Mouse (Mus musculus) E14TG2a.4 (cell line): ENCODE measurements around the gene 3110009E18Rik.
A peak's percentile ranks its signal among the peaks of the same experiment; 100 is the strongest.

Source experiments
- H3K27me3 ChIP-seq: 2 replicates; pipeline ENCODE4 v1.6.1; 2014; ENCODE audit warnings: low read length, control low read depth; ENCODE audit not compliant: insufficient read depth
- H3K36me3 ChIP-seq: 2 replicates; pipeline ENCODE4 v1.6.1; 2014; ENCODE audit warnings: low read length, control low read depth; ENCODE audit not compliant: insufficient read depth
- H3K4me1 ChIP-seq: replicated peaks from 2 replicates; pipeline ENCODE4 v1.6.1; 2014; ENCODE audit warnings: low read depth, low read length, control low read depth
- H3K4me3 ChIP-seq: replicated peaks from 2 replicates; pipeline ENCODE4 v1.5.1; 2014; ENCODE audit warnings: mild to moderate bottlenecking, low read length
- H3K9me3 ChIP-seq: 2 replicates; pipeline ENCODE4 v1.6.1; 2014; ENCODE audit warnings: low read length, control low read depth
- CTCF ChIP-seq: conservative IDR thresholded peaks from 2 replicates; pipeline ENCODE4 v1.5.1; 2014; ENCODE audit warnings: low read length
- NANOG ChIP-seq: IDR thresholded peaks from 2 replicates; pipeline ENCODE4 v1.6.1; 2014; ENCODE audit warnings: borderline replicate concordance, low read length, mixed read lengths
- POU5F1 ChIP-seq: IDR thresholded peaks from 2 replicates; pipeline ENCODE4 v1.6.1; 2014; ENCODE audit warnings: low read length, borderline replicate concordance

Gene 3110009E18Rik

DNA sequence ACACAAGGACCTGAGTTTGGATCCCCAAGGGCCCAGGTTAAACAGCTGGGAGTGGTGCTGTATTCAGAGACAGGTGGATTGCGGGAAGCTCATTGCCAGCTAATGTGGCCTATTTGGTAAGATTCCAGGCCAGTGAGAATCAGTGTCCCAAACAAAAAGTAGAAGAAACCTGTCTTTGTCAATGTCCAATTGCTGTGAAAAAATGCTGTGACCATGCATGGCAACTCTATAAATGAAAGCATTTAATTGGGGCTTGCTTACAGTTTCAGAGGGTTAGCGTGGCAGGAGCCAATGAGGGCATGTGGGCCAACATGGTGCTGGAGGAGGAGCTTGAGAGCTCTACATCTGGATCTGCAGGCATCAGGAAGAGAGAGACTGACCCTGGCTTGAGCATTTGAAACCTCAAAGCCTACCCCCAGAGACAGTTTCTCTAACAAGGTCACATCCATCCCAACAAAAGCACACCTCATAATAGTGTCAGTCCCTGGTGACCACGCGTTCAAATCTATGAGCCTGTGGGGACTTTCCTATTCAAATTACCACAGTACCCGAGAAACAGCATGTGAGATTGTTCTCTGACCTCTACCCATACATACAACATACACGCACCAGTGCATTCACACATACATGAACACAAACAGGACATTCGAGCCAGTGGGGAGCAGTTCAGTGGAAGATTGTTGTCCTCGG lies 24.7 kb downstream of the 3110009E18Rik start:
- H3K27me3 ChIP-seq, result 0 out of 2 replicates have a peak, but pooled peaks cover 2% of the 10 kb centered on the region
- TF ChIP-seq NANOG, result no peak
- TF ChIP-seq POU5F1, result no peak
- TF ChIP-seq CTCF, result no peak
- peaks cover 12% of the 10 kb centered on the region for H3K4me1 ChIP-seq
- H3K36me3 ChIP-seq, result no peaks in the 10 kb centered on the region
- H3K9me3 ChIP-seq, result no peaks in the 10 kb centered on the region
- H3K4me3 ChIP-seq, result no peak overlapping the region

- Histone ChIP-seq H3K36me3 (peaks cover 8% of the 10 kb centered on the region; the same call in 1 of the 2 replicates), H3K9me3 (no peaks in the 10 kb centered on the region), H3K4me3 (no peak overlapping the region), H3K27me3 (0 out of 2 replicates have a peak, but pooled peaks cover 2% of the 10 kb centered on the region), H3K4me1 (peaks cover 12% of the 10 kb centered on the region)
- peak; percentile 35 for TF ChIP-seq CTCF
- TF ChIP-seq NANOG, result no peak
- no peak for TF ChIP-seq POU5F1
Measured at GRCm38 (mm10) chr1:120146994-120147393, 26.0 kb downstream of the 3110009E18Rik start.

GRCm38 (mm10) chr1:120154232-120154631 lies 33.2 kb downstream of the 3110009E18Rik start:
- H3K9me3 ChIP-seq, result no peaks in the 10 kb centered on the region
- no peaks in the 10 kb centered on the region for H3K4me1 ChIP-seq
- TF ChIP-seq NANOG (no peak), CTCF (peak; percentile 43; the same call in 1 of the 2 replicates)
- peaks cover 8% of the 10 kb centered on the region; the same call in 1 of the 2 replicates for H3K36me3 ChIP-seq
- no peak overlapping the region for H3K4me3 ChIP-seq
- no peaks in the 10 kb centered on the region for H3K27me3 ChIP-seq

DNA sequence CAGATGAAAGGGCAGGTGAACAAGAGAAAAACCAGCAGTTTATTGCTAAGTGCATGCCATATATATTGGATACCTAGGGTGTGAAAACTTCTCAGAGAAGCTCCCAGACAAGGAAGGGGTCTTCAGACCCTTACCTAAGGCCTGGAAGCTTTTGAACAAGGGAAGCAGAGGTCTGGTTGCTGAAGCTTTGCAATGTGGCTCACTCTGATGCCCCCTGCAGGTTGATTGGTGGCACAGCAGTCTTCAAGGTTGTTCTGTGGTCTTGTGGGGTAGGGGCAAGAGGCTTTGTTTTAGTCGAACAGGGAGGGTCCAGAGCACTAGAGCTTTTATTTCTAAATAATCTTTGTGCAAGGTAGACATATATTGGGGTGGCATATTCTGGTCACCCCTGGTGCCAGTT lies 34.3 kb downstream of the 3110009E18Rik start:
- H3K36me3 ChIP-seq, result peaks cover 8% of the 10 kb centered on the region; the same call in 1 of the 2 replicates
- H3K4me1 ChIP-seq, result no peaks in the 10 kb centered on the region
- H3K9me3 ChIP-seq, result no peaks in the 10 kb centered on the region
- TF ChIP-seq POU5F1, result no peak
- TF ChIP-seq CTCF, result peak; percentile 91
- no peak overlapping the region for H3K4me3 ChIP-seq
- H3K27me3 ChIP-seq, result no peaks in the 10 kb centered on the region

DNA sequence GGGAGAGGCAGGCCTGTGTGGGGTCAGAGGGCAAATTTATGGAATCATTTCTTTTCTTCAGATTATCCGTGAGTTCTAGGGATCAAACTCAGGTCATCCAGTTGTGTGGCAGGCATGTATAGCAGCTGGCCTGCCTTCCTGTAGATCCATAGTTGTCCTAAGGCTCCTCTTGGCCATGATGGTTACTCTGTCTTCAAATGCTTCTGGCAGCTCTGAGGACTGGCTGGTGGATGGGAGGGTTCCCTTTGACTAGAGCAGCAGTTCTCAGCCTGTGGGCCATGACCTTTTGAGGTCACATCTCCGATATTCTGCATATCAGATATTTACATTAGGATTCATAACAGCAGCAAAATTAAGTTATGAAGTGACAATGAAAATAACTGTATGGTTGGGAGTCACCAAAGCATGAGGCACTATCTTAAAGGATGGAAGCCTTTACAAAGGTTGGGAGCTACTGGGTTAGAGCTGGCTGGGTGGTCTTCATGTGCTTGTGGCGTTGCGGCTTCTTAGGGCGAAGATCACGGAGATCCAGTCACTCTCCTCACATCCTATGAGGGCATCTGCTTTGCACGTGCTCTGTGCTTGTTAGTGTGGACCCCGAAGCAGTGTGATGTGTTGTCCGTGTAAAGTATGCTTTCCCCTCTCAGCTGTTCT lies 37.6 kb downstream of the 3110009E18Rik start:
- no peak for TF ChIP-seq NANOG
- TF ChIP-seq CTCF, result no peak
- no peak for TF ChIP-seq POU5F1

DNA sequence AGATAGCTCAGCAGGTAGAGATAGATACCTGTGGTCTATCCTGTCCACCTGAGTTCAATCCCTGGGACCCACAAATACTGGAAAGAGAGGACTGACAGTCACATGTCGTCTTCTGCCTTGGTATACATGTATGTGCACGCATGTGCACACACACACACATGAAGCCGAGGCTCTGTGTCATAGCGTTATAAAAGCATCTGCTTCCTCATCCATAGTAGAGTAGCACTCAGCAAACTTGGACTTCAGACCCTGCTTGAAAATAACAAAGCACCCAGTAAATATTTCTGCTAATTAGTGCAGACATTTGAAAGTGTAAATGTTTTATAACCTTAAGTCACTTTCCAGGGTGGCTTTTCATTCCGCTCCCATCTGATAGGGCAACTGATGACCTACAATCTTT lies 40.5 kb downstream of the 3110009E18Rik start:
- no peaks in the 10 kb centered on the region for H3K36me3 ChIP-seq
- no peak for TF ChIP-seq NANOG
- TF ChIP-seq CTCF, result no peak
- no peak for TF ChIP-seq POU5F1
- no peaks in the 10 kb centered on the region for H3K27me3 ChIP-seq
- no peak overlapping the region for H3K4me3 ChIP-seq
- no peaks in the 10 kb centered on the region for H3K4me1 ChIP-seq
- no peaks in the 10 kb centered on the region for H3K9me3 ChIP-seq

More for the DNA sequence above, 37.6 kb downstream of the 3110009E18Rik start:
- H3K36me3 ChIP-seq, result no peaks in the 10 kb centered on the region
- H3K9me3 ChIP-seq, result no peaks in the 10 kb centered on the region
- H3K27me3 ChIP-seq, result no peaks in the 10 kb centered on the region
- H3K4me1 ChIP-seq, result no peaks in the 10 kb centered on the region
- H3K4me3 ChIP-seq, result no peak overlapping the region

DNA sequence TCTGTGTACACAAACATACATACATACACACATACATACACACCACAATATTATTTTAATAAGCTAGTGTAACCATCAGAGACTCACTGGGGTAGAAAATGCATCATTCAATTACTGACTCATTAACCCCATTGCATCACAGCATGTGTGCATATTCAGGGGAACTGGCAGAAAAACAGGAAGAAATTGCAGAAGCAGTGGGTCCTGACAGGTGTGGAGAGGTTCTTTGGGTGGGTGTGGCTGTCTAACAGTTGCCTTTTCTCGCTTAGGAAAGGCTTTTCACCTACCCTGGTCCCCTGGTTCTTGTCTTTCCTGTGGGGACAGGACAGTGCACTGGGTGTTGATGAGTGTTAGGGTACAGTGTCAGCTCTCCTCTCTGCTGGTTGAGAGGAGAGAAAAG lies 41.6 kb downstream of the 3110009E18Rik start:
- no peaks in the 10 kb centered on the region for H3K27me3 ChIP-seq
- H3K4me3 ChIP-seq, result no peak overlapping the region
- no peaks in the 10 kb centered on the region for H3K4me1 ChIP-seq
- H3K9me3 ChIP-seq, result no peaks in the 10 kb centered on the region
- no peaks in the 10 kb centered on the region for H3K36me3 ChIP-seq
- TF ChIP-seq POU5F1 (no peak), NANOG (no peak), CTCF (no peak)

DNA sequence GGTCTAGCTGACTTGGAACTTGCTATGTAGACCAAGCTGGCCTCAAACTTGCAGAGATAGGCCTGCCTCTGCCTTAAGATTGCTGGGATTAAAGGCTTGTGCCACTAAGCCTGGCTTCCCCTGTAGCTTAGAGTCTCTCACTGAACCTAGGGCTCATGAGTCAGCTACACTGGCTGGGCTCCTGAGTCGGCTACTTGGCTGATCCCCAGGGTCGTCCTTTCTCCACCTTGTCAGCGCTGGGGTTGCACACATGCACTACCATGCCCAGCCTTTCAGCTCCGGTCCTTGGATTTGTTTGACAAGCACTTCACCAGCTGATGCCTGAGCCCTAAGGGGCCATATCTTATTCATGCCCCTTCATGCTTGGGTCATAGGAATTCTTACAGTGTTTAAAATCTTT lies 47.0 kb downstream of the 3110009E18Rik start:
- Histone ChIP-seq H3K27me3 (no peaks in the 10 kb centered on the region), H3K9me3 (no peaks in the 10 kb centered on the region), H3K4me1 (no peaks in the 10 kb centered on the region), H3K36me3 (no peaks in the 10 kb centered on the region), H3K4me3 (no peak overlapping the region)
- no peak for TF ChIP-seq CTCF
- TF ChIP-seq POU5F1, result no peak
